Mouse (Mus musculus) erythroblast, adult 5-6 weeks (primary cell): ENCODE results near the gene Itga2b. TPM values are rescaled to one million over a fixed set of nuclear protein-coding genes. Genes with fewer than 3 reads are reported as not detected.
A peak's percentile ranks its signal among the peaks of the same experiment; 100 is the strongest.

ENCODE experiments used
- ATAC-seq: replicated peaks from 2 replicates; pipeline ENCODE4 v1.8.0; 2016; ENCODE audit warnings: moderate number of reproducible peaks, mild to moderate bottlenecking, moderate TSS enrichment, inconsistent platforms; ENCODE audit not compliant: poor library complexity, low FRiP score, severe bottlenecking
- total RNA-seq, 2 experiments: library from RNA; stranded (forward) in 1 of 2; stranded (reverse) in 1 of 2; fragments of 150-400 nt in 1 of 2; fragments of 200-764, 138-1000 nt in 1 of 2; gene quantifications; 2 replicates each; pipeline versions ENCODE4 v1.2.3 to v1.2.4; 2015 to 2017; ENCODE audit warnings: low replicate concordance in 2 of 2

Itga2b gene
- total RNA-seq, 2 experiments from 2014 or later: 57.1 to 73.1 TPM

DNA sequence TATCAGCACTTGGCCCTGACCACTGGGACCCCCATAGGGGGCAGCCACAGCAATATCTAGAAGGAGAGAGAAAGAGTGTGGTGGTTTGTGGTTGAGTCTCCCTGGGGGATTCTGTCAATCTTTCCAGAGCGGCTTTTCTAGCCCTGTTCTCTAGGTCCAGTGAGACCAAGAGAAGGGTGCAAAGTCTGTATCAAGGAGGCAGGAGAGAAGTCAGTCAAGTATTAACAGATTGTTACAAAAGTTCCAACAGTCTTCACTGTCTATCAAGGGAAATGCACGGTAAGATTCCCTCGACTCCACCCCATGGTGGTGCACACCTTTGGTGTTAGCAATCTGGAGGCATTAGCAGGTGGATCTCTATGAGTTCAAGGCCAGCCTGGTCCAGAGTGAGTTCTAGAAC, 8.2 kb downstream of the Itga2b start:
- no peak for ATAC-seq

DNA sequence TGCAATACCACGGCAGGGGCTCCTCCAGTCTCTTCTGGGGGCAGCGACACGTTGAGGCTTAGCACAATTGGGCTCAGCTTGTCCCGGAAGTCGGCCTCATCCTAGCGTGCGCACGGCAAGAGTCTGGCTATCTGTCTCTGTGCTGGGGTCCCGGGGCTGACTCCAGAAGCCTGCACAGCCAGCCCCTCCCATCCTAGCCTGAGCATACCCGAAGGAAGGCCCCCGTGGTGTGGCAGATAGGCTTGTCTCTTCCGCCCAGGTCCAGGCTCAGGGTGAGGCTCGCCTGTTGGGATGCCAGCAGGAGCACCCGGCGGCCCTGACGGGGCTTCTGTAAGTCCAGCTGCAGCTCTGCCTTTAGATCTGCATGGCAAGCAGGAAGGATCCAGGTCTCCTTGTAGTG, 9.4 kb downstream of the Itga2b start:
- ATAC-seq: no peak

DNA sequence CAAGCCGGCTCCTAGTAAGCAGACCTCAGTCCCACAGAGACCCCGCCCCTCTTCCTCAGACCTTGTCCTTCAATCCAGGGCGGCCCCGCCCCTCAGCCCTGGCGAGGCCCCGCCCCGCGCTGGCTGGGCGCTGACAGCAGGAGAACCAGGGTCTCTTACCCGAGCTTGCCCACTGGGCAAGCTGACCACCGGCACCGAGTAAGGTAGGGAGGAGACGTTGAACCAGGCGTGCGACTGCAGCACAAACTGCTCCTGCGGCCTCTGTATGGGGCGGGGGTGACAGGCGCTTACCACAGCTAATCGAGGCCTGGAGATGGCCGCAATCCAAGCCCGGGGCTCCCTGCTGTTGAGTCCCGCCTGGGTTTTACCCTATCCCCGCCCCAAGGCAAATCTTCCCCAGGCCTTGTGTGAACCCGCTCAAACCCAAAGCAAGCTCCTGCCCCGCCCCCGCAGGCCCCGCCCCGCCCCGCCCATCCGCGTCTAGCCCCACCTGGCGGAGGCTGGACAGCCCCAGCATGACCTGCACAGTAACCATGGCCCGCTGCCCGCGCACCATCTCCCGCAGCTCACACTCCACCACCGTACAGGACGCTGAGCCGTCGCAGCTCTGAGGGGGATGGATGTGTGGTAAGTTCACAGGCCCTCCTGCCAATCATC, 14.1 kb downstream of the Itga2b start:
- peak; percentile 68 for ATAC-seq

DNA sequence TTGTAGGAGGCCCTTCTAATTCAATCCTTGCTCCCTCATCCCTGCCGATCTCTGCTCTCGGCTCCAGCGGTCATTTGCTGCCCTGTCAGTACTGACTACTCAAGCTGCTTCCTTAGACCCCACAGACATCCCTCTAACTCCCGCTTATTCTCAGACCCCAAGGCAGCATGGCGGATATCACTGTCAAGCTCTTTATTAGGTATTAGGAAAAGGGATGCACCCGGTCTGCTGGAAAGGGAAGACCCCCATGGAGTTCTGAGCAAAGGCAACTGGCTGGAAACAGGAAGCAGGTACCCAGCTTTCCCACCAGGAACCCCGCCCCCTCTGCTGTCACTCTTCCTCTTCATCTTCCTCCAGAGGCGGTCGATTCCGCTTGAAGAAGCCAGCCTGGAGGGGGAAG, 16.8 kb downstream of the Itga2b start:
- no peak for ATAC-seq

DNA sequence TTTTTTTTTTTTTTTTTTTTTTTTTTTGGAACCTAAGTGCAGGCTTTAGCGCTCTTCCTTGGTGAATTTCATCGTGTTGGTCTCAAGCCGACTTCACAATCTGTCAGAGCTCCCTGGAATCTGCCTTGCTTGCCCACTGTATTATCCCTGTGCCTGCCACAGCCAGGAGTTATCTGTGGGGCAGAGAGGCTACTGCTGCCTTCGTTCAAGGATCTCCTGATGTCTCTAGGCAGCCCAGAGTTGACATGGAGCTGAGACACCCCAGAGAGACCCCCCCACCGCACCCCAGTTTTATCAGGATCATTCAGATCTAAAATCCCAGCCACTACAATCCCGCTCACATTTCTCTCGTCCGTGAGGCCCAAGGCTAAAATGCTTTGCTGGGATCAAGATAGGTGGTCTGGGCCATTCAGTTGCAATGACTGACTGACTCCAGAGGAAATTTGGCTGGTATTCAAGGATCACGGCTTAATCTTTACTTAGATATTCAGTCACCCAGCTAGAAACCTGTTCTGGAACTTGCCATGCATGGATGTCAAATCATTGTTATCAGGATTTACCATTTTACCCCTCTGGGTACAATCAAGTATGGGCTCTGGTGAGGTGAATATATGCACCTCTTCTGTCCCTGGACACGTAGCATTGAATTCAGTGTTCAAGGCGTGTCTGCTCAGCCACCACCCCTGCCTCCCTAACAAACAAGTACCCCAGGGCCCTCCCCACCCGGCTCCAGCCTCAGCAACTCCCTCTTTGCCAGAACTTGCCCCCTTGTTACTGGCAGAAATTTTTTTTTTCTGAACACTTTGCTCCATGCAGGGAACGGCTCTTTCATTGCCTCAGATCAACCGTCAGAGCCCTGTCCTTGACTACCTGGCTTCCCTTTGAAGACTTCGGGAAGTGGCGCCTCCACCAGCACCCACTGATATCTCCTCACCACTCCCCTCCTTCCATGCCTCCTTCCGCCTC, 20.6 kb downstream of the Itga2b start:
- no peak for ATAC-seq

DNA sequence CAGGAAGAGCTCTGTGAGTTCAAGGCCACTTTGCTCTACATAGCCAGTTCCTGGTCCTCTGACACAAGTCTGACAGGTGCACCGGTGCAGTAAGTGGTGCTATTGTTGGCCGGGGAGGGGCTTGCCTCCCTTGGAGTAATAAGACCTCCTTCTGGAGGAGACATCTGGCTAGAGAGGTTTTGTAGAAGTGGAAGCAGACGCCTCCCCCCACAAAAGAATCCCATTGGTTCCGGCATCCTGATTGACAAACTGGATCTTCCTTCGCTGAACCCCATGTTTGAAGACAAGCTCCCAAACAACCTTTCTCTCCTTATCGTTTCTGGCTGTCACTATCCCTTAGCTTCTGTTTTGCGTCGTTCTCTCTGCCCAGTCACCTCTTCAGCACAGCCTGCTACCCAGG, 21.6 kb downstream of the Itga2b start:
- no peak for ATAC-seq

DNA sequence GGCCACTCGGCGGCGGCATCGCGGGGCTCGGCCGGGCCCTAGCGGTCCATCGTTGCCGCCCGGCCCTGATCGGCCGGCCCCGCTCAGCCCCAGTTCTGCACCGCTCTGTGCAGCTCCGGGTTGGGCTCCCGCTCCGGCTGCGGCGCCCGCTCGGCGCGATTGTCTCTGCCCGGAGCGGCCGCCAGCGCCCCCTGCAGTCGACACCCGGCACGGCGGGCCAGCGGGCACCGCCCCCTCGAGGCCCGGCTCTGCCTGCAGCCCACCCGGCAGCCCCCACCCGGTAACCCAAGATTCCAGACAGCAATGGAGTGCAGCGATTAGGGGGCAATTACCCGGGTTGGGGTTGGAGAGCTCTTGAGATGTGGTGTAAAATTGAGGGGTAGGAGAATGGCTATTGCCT, 22.4 kb downstream of the Itga2b start, which contains the start of gene Fam171a2:
Gene Fam171a2 (minus strand): TSS at position 186 of the 400 bp plus-strand sequence.
- 0 out of 2 replicates have a peak, but pooled peaks have one; percentile 38 for ATAC-seq

DNA sequence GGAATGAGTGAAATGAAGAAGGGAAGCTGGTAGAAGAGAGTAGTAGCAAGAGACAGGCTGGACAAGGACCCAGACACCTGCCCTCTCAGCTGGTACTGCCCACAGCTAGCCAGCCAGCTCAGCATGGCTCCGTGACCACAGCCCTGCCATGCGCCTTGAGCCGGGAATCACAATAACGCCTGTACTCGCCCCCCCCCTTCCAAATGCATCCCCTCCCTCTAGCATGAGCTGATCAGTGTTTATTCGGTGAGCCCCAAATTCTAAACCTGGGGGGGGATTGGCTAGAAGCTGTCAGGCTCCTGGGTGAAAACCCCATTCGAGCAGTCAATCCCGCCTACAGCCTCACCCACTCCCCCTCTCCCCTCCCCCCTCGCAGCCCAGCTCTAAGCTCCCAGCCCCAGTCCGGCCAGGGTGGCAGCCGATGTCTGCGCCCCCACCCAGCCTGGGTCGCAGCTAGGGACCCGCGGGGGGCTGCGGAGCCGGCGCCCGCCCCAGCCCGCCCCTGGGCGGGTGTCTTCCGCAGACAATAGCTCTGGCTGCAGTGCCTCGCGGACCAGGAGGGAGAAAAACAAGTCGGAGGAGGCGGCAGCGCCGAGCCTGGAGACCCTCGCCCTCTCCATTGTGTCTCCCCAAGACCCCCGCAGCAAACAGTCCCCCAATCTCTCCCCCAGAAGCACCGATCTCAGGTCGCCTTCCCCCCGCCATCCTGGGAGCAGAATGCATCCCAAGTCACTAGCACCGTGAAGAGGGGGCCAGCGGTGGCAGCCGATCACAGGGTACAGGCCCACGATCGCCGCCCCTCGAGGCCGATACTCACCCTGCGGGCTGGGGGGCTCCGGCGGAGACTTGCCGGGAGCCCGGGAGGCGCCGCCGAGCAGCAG, 23.1 kb downstream of the Itga2b start:
- 0 out of 2 replicates have a peak, but pooled peaks have one; percentile 44 for ATAC-seq

DNA sequence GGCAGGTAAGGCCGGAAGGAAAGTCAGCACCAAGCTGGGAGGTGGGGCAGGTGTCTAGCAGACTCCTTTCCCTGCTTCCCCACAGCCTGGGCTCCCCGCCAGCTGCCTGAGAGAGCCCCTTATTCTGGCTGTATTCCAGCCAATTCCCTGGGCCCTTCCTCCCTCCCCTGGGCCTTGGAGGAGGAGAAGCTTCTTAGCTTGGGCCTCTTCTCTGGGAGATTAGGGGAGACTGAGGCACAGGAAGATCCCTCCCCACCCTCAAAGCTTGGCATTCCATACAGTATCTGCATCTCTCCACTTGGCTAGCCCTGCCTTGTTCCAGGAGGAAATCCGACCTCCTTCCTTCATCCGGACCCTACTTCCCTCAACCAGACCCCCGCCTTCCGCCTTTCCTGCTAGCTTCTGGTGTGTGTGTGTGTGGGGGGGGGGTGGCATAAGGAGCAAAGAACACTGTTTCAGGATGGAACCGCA, 24.0 kb downstream of the Itga2b start:
- ATAC-seq: no peak

DNA sequence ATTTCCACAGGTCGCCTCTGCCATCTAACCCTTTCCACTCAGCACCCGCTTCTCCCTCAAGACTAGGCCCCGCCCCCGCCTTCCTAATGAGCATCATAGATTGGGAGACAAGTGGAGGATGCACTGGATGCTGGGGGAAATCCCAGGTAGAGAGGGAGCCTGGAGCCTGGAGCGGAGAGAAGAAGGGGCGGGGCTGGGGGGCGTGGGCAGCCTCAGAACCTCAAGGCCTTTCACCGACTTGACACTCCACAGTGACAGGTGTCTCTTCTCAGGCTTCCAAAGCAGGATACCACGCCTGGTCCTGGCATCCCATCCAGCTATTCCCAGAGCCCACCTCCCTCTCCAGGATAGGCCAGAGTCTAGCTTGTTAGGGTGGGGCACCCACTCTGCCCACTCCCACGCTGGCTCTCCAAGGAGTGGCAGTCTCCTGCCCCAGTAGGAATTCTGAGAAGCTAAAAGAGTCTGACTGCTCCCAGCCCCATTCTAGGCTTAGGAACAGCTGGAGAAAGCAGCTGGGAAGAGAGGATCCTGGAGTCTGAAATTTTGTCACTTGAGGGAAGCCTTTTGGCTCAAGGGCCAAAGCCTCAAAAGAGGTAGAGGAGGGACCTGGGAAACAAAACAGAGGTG, 24.5 kb downstream of the Itga2b start:
- no peak for ATAC-seq

DNA sequence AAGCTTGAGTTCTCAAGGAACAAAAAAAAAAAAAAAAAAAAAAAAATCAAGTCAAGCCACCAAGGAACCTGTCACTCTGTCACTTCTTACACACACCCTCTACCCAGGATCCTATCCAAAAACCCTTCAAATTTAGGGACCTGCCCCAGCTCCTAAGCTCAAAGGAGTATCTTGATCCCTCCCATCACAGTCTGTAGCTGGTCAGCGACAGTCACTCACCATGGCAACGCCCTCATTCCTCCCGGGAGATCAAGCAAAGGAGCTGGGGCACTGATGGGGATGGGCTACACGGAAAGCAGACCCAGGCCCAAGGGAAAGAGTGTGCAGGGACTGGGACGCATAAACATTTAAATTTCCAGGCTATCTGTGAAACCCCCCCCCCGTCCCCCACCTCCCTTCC, 25.1 kb downstream of the Itga2b start:
- ATAC-seq: no peak

DNA sequence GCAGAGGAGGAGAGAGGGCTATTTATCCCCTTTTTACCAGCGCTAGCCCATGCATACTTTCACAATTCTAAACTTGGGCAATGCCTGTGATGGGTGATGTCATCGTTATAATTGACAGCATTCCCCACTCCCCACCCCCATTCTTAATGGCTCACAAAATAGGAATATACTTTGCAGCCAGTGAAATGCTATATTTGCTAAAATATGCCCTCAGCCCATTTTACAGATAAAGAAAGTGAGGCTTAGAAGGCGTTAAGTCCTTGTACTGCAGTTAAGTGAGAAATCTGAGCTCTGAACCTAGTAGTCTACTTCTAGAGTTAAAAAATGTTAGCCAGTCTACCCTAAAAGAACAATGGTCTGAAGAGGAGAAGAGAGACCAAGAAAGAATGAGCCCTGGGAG, 25.6 kb downstream of the Itga2b start:
- ATAC-seq: no peak

DNA sequence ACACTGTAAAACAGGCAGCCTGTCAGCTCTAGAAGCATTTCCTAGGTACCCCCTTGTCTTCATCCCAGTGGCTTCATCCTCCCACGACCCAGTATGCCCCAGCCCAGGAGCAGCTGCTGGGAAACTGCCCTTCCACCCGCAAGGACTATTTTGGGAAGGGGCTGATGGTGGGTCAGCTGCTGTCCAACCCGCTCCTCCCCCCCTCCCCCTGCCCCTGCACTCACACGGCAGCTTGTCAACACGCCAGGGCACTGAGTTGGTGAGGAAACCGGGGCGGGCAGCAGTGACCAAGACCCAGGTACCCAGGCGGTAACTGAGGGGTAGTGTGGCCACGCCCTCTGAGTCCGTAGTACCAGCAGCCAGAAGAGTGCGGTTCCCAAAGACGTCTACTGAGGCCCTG, 26.2 kb downstream of the Itga2b start:
- ATAC-seq: no peak

DNA sequence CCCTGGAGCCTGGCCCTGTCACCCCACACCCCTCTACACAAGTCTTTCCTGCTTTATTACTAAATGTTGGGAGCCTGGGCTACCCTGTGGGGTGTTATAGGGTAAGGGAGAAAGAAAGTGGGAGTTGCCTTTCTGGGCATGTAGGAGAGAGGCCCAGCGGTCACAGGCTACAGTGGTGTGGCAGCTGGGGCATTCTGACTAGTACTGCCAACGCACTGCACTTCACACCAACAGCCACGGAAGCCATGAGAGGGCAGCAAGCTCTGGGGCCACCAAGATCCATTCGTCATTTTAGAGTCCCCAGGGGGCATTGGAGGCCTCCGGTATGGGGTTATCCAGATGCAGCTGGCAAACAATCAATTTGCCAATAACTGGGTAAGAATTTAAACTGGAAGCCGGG, 27.8 kb downstream of the Itga2b start:
- no peak for ATAC-seq

DNA sequence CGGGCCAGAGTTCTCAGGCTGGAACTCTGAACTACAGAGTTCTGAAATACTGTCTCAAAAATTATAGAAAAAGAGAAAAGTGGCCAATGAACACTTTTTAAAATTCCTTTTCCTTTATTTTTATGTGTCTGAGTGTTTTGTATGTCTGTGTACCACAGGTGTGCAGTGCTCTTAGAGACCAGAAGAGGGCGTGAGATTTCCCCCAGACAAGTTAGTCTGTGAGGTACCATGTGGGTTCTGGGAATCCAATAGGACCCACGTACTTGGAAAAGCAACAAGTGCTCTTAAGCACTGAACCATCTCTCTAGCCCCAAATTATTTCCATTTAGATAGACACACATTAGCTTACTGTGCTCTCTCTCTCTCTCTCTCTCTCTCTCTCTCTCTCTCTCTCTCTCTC, 28.5 kb downstream of the Itga2b start:
- no peak for ATAC-seq

DNA sequence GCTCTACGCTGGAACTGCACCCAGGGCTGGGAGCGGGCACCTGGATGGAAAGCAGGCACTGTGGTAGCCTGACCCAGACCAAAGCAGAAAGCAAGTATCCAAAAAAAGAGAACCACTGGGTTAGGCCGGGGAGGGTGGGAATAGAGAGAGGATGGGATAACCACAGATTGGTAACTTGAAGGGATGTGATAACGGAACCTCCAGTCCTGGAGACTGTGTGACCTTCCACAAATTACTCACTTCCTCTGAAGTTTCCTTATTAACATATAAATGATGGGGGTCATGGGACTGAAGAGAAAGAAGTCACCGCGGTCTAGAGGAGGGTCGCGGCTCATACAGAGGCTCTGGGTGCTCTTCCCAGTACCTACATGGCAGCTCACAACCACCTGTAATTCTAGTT, 29.7 kb downstream of the Itga2b start:
- no peak for ATAC-seq

DNA sequence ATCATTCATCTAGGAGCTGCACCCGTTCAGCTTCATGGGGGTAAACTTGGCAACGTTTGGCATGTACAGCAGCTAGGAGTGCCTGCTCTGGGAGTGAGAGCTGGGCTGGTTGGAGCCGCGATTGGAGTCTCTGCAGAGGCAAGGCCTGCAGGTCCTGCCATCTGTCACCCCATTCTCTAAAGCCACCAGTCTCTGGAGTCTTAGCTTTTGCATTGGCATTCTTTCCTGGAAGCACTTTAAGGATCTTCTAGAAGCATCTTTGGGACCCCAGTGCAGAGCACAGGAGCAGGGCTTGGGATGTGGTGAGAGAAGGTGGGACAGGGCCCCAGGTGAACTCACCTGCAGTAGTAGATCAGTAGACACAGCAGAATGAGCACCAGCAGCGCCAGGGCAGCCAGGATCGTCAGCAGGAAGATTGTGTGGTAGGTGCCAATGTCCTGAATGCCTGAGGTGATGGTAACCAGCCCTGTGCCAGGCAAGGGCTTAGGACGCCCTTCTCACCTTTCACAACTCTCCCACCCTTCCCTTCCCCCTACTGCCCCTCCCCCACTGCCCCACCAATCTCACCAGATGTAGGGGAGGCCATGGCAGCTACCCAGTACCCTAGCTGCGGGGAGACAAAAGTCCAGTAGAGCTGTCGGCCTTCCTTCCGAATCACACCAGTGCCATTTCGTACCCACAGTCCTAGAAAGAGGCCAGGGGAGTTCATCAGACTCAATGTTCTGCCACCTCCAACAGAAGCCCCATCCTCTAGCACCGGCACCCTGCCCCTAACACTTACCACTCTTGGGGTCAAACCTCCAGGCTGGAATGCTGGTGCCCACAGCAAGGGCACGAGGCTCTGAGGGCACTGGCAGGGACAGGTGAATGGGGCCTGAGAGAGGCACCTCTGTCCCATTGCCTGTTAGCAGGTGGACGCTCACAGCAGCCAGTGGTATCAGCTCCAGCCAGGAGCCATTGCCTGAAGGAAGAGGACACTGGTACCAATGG, 30.5 kb downstream of the Itga2b start:
- ATAC-seq: no peak
